Mouse (Mus musculus) thymus, postnatal 10 days (tissue): ENCODE measurements around the gene Ren1.
A peak's percentile ranks its signal among the peaks of the same experiment; 100 is the strongest.
"Not testable (repeated sequence)": the region's sequence is repeated elsewhere in the genome, so short reads cannot be mapped to it uniquely, and the experiment has no call there.

Experiments used
- DNase-seq, 2 experiments: peaks; one replicate each; pipeline ENCODE4 v3.0.0; 2021; ENCODE audit warnings: low spot score in 2 of 2

Gene Ren1

DNA sequence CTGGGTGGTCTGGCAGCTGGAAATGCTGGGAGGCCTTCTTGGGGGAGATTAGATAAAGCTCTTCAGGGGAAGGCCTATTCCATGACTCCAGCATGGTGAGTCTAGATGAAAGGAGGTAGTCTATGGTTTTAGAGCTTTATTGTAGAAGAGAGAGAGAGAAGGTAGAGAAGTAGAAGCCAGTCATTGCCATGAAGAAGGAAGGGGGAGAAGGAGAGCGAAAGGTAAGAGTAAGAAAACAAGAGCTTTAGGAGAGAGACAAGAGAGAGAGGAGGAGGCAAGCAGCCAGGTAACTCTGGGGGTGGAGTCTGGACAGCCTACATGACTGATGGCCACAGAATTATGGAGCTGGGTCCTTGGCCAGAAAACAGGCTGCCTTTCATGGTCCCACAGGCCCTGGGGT, at the start of gene Ren1:
TSS of gene Ren1 (plus strand) at position 301 of the 400 bp plus-strand sequence.
- no peak for DNase-seq

DNA sequence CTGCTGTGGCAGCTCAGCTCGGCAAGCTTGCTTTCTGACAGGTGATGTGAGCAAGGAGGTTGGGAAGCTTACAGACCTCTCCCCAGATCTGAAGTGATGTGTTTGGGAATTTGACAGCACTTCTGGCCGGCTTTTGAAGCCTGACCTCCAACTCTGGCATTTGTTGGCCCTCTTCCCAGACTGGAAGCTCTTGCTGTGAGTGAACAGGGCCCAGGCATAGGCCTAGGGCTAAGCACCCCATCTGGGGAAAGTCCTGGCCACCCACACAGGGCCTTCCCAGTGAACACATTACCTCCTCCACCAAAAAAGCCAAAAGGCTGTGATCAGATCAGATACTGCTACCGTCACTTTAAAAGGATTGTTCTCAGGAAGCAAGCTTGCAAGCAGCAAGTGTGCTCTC, 47.8 kb upstream of the Ren1 start:
- no peak for DNase-seq

DNA sequence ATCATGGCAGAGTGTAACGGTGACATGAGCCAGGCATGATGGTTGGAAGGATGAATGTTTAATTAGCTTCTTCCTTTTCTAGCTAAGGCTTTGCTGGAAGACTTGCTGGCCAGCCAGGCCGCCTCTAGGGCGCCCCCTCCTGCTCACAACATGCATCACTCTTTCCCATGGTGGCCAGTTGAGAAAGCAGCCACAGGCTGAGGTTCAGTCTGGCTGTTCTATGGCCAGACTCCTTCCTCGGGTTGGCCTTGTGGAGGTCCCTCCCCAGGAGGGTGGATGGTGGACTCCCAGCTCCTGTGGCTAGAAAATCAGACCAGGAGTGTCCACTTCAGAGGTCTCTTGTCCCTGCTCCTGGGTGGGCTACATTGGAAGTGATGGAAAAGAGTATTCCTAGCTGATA, 43.5 kb upstream of the Ren1 start:
- DNase-seq = peak; percentile 41 to 77

DNA sequence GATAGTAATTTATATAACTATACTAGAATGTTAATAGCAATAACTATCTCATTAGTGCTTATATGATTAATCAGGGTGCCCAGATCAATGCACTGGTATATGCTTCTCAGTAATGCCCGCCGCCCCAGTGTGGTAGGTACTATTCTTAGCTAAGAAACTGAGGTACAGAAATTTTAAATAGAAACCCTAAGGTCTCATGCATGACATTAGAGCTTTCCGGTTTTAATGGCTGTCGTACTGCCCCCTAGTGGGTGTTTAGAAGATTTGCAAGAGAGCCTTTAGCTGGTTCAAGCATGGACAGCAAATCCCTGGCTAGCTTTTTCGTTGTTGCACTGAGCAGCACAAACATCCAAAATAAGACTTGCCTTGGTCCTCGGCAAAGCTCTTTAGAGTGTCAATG, 43.0 kb upstream of the Ren1 start:
- DNase-seq = peak in 1 of 2 experiments; percentile 58

DNA sequence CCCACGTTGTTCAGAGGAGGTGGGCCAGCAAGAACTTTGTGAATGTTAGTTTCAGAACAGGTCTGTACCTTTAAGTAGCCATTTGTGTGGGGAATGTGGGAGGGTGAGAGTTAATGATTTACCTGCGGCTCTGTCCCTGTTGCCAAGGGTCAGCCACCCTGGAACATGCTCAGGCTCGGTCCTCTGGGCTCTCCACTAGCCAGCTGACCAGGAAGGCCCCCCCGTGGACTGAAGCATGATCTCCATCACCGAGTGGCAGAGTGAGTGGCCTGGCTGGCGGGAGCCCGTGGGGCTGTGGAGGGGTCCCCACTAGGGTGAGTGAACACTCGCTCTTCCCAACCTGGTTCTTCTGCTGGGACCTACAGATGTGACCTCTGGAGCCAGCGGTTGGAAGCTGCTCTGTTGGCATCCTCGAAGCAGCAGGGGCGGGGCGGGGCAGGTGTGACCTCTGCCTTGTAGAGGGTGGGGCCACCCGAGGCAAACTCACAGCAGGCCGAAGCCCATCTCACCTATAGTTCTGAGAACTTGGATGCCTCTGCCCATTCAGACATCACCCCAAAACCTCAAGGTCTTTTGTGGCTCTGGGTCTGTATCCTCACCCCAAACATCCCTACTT, 40.5 kb upstream of the Ren1 start, which contains the start of gene Golt1a:
TSS of gene Golt1a (plus strand) at position 149 of the 616 bp plus-strand sequence.
- DNase-seq = no peak

DNA sequence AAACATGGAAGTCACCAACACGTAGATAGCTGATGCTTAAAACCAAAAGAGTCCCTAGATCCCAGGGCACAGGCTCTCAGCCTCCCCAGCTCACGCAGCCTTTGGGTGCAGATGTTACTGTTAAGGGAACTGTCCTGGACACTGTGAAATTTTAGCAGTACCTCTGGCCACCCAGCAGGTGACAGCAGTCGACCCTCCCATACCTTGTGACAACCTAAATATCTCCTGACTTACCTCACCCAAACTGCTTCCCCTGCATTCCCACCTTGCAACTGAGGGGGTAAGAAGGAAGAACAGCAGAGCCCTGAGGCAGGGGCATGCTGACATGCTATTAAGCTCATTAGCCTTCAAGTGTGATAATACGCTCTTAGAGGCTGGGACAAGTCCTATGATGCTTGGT, 39.1 kb upstream of the Ren1 start:
- no peak for DNase-seq

DNA sequence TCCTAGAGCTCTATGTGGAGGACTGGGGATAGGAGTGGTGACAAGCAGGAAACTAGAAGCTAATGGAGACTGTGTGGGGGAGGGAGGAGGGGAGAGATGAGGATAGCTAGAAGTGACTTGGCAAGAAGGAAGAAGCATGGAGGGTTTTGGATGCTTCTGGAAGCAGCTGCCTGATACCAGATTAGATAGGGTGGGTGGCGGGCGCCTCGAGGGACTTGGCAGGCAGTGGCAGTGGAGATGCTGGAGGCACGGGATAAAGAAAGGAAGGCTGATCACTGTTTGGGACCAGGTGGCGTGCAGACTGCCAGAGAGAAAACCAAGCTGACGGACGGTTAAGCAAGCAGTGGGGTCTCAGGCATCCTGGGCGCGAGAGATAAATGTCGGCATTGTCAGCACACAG, 38.4 kb upstream of the Ren1 start:
- no peak for DNase-seq

DNA sequence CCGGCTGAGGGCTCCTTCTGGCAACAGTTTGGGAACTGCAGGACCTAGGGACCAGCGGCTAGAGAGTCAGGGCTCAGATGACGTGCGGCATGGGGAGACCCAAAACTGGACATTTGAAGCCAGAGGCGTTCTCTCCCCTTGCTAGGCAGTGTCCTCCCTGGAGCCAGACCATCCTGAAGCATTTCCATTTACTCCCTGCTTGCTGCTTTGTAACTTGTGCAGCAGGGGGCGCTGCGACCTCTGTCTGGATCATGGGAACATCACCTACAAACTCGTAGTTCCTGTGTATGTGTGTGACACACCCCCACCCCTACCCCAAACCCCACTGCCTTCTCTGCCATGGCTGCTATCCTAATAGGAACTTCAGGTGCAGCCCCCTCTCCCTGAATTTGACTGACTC, 35.9 kb upstream of the Ren1 start:
- DNase-seq = peak; percentile 16 to 64

DNA sequence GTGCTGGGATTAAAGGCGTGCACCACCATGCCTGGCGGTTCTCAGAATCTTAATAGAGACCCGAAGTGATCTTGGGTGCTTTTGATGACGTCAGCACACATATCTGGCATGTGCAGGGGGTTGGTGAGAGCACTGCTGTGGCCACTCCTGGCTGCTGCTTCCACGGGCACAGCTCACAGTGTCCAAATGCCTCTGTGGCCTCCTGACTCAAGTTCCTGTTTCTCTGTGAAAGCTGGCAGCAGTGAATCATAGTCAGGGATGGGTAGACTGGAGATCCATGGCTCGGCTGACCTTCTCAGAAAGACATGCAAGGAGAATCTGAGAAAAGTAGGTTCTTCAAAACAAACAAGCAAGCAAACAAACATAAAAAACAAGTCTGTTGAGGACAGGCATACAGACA, 34.5 kb upstream of the Ren1 start:
- no peak for DNase-seq

DNA sequence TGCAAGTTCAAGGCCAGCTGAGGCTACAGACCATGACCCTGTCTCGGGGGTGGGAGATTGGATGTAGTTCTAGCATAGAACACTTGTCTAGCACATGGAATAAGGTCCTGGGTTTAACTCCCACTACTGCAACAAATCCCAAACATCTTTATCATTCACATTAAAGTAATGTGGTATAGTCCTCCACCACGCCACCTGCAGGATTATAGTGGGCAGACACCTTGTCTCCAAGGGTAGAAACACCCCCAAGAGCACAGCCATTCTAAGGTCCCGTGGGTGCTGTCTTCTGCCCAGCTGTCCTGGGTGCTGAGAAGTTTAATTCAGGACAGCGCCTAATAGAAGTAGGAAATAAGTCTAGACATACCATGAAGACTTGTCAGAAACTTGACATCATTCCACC, 33.7 kb upstream of the Ren1 start:
- no peak for DNase-seq

DNA sequence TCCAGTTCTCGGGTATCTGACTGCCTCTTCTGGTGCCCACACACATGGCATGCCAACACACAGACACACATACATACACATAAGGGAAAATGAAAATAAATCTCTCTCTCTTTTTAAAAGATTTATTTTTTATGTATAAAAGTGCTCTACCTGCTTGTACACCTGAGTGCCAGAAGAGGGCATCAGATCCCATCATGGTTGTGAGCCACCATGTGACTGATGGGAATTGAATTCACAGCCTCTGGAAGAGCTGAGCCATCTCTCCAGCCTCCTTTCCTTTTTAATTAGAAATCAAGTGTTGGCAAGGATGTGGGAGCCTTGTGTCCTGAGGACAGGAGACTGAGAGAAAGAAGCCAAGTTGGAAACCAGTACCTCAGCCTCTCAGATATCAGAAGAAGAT, 33.2 kb upstream of the Ren1 start:
- no peak for DNase-seq

DNA sequence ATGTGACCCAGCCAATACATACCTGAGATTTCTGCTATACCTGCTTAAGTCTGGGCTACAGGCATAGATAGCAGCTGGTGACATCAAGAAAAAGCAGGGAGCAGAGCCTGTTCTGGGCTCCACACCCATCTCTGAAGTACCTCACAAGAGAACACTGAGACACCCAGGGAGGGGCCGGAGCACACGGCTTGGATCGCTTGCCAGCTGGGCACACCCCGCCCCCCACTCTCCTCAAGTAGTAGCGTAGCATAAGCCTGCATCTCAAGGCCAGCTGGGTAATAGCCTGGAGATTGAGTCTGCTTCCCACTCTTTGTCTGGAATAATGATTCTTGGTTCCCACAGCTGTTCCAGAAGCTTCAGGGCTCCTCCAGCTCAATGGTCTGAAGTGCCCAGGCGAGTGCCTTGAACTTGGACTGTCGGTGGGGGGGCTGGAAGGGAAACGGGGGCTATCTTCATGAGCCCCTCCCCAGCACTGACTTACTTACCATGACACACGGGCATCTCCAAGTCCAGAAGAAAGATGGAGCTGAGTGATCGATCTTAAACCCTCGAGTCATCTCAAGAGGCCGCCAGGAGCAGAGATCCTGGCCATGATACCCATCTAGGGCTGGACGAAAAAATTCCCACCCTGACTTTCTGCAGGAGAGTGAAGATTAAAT, 28.9 kb upstream of the Ren1 start, which contains the start of gene Kiss1:
TSS of gene Kiss1 (plus strand) at position 609 of the 659 bp plus-strand sequence.
- DNase-seq = no peak

DNA sequence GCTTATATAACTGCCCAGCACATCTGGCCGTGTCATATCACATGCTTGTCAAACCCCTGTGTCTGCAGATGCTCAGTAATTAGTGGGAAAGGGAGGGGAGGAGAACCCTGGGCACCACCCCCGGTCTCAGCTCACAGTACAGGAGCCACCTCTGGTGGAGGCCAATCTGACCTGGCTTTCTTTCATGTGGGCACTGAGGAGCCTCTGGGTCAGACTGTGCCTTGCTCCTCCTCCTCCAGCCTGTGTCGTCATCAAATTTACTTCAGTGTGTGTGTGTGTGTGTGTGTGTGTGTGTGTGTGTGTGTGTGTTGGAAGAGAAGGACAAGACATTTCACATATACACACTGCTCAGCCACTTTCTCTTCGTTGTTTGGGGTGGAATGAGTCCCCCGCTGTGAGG, 27.0 kb upstream of the Ren1 start:
- DNase-seq = no peak

DNA sequence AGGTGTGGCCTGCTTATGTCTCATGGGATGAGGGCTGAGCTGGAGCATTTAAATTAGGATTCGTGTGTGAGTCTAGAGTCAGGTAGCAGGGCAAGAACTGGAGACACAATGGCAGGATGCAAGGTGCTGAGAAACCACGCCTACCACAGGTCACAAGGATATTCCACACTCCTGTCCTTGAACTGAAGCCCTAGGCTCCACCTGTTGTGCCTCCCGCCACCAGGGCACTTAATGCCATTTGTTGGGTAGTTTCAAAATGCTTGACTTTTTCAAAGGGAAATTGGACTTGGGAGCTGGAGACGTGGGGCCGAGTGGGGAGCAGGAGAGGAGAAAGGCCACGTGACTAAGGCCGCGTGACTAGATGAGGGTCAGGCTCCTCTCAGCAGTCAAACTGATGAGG, 24.4 kb upstream of the Ren1 start:
- DNase-seq = no peak

DNA sequence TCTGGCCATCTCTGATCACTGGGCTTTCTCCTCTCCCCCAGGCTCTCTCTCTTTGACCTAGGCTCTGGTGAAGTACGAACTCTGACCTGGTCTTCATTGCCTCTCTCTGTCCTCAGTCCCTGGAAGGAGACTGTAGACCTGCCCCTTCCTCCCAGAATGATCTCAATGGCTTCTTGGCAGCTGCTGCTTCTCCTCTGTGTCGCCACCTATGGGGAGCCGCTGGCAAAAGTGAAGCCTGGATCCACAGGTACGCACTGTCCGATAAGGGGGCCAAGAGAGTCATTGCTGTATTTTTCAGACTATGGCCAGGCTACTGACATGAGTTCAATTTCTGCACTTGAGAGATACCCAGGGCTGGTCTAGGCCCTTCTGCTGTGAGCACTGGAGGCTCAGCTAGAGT, 23.2 kb upstream of the Ren1 start:
- DNase-seq = no peak

DNA sequence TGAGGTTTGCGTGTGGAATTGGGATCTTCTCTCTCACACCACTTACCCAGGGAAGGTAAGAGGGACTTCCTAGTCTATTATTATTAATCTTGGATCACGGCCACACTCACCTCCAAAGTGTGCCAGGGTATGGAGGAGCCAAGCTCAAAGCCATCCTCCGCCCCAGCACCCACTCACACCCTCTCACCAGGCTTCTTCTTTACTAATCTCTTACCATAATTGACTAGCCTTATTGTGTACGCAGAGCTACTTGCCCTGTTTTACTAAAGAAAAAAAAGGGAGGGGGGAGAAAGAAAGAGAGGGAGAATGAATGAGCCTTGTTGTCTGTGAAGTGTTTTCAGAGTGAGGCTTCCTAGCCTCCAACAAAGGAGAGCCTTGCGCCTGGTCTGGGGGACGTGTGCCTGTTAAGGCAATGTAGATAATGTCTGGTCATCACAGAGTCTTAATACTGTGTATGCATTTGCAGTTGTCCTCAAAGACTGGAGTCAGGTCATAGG, 22.0 kb upstream of the Ren1 start:
- DNase-seq = no peak

DNA sequence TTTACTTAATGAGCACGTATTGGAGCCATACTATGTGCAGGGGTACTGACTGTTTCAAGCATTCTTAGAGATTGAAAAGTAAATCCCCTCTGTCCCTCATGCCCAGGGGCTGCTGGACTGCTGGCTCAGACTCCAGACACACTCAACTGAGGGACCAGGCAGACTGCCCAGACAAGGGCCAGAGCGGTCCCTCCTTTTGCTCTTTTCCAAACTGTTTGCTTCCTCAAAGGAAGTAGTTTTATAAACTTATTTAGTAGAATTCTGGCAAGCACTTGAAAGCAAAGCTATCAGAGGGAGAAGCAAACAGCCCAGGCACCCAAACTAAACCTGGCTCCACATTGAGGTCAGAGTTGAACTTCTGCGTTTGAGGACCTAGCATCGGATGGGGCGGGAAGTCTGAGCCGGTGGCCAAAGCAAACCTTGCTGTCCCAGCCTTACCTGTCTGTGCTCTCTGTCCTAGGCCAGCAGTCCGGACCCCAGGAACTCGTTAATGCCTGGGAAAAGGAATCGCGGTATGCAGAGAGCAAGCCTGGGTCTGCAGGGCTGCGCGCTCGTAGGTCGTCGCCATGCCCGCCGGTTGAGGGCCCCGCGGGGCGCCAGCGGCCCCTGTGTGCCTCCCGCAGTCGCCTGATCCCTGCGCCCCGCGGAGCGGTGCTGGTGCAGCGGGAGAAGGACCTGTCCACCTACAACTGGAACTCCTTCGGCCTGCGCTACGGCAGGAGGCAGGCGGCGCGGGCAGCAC, 21.2 kb upstream of the Ren1 start:
- DNase-seq = peak in 1 of 2 experiments; percentile 17

DNA sequence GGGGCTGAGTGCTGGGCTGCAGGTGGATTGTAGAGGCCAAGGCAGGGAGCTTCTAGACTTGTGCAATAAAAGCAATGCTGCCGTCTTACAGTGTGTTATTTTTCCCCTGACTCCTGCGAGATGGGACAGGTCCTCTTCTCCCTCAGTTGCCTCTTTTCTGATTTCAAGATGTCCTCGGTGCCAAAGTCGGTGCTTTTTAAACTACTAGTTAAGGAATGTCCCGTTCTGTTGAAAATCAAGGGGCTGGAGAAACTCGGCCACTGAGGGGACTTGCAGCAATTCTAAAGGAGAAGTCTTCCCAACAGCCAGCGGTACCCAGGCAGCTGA, 20.7 kb upstream of the Ren1 start:
- DNase-seq = no peak

DNA sequence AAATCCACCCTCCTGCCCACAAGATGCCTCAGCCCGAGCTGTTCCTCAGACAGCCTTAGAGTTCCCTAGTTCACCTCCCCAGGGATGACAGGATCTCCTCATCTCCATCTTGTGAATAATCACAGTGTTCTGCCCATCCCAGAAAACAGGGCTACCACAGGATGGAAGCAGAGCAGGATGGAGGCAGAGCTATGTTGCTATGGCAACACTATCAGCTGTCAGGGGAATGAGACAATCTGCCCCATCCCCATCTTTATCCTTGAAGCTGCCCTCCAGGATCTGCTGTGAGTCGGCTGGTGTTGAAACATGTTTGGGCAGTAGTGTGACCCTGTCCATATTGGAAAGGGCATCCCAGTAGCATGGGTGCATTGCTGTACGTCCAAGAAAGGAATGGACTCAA, 19.2 kb upstream of the Ren1 start:
- DNase-seq = no peak

DNA sequence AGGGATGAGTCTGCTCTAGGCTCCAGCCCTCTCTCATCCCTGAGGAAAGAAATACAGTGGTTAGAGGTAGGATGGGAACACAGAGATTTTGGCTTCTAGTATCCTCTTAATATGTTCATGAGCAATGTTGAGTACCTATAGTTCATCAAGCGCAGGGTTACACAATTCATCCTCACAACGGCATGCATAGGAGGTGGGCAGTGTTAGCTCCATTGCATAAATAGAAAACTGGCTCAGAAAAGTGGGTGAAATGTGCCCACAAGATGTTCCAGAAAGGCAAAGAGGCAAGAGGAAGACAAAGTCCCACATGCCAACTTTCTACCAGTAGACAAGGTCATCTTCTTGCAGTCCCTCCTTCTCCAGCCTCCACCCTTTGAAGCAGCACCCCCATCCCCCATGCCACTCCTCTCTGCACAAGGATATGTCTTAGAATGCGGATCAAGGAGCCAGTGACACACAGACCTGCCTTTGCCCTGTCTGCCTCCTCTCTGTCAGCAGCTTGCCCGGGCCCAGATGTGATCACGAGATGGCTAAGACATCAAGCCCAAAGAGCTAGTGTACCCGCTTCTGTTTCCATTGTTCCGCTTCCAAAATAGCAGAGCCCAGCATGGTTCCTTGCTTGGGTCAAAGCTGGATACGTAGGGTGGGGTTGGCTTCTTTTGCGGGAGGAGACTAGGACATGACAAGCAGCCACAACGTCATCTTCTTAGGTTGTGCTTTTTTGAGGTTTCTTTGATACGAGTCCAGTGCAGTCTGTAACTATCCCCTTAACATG, 17.5 kb upstream of the Ren1 start:
- no peak for DNase-seq

DNA sequence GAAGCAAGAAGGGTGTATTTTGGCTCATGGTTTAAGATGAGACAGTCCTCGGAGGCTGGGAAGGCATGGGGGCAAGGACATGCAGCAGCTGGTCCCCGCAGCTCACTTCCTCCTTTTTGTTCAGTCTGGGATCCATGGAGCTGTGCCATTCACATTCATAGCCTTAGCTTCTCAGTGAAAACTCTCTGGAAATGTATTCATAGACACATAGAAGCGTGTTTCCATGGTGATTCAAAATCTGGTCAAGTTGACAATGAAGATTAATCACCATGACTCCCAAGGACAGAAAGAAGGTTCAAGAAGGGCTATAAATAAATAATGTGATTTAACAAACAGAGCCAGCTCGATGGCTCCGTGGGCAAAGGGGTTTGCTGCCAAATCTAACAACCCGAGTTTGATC, 16.4 kb upstream of the Ren1 start:
- no peak for DNase-seq

DNA sequence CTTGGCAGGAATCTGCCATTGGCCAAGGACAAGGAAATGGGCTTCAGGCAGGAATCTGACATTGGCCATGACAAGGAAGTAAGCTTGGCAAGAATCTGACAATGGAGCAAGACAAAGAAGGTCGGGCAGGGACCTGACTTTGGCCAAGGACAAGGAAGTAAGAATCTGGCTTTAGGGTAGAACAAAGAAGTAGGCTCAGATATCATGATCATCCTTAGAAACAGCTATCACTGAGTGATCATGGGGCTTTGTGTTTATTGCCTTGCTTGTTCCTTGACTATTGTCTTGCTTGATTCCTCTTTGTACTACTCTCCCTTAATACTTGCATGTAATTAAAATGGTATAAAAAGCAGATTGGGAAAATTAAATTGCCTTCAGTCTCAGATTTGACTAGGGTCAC, 9.9 kb upstream of the Ren1 start:
- DNase-seq = not testable (repeated sequence)
